Mouse (Mus musculus) myocyte (in vitro differentiated cells): ENCODE data around the gene Tmem59l. TPM values are rescaled to one million over a fixed set of nuclear protein-coding genes. Genes with fewer than 3 reads are reported as not detected.

ENCODE experiments used
- H3K27me3 ChIP-seq: one replicate; pipeline ENCODE4 v1.6.1; 2011; ENCODE audit not compliant: control insufficient read depth, insufficient read depth, insufficient read length
- H3K36me3 ChIP-seq: one replicate; pipeline ENCODE4 v1.6.1; 2011; ENCODE audit not compliant: control insufficient read depth, insufficient read depth
- H3K4me2 ChIP-seq: one replicate; pipeline ENCODE4 v1.6.1; 2011; ENCODE audit warnings: low read depth, control low read depth
- H3K4me3 ChIP-seq: one replicate; pipeline ENCODE4 v1.5.1; 2011; ENCODE audit warnings: mild to moderate bottlenecking, control low read depth, moderate library complexity
- H3K79me2 ChIP-seq: one replicate; pipeline ENCODE4 v1.6.1; 2011; ENCODE audit not compliant: control insufficient read depth, insufficient read depth
- H3ac ChIP-seq: one replicate; pipeline ENCODE4 v1.6.1; 2011; ENCODE audit not compliant: control insufficient read depth, insufficient read length
- CEBPB ChIP-seq: IDR thresholded peaks from 2 replicates; pipeline ENCODE4 v1.6.1; 2011; ENCODE audit warnings: mild to moderate bottlenecking, moderate library complexity; ENCODE audit not compliant: poor library complexity, insufficient read depth, severe bottlenecking
- E2F4 ChIP-seq: IDR thresholded peaks from one replicate; pipeline ENCODE4 v1.6.1; 2011; ENCODE audit warnings: mild to moderate bottlenecking, control low read depth, moderate library complexity; ENCODE audit not compliant: insufficient read depth
- MAX ChIP-seq: IDR thresholded peaks from one replicate; pipeline ENCODE4 v1.6.1; 2011; ENCODE audit warnings: low read depth, mild to moderate bottlenecking, control low read depth
- MYOD1 ChIP-seq, 3 experiments: IDR thresholded peaks; one replicate each; pipeline ENCODE4 v1.6.1; 2011; ENCODE audit warnings: control low read depth in 2 of 3, low read depth in 2 of 3, mild to moderate bottlenecking in 2 of 3, moderate library complexity in 1 of 3; ENCODE audit not compliant: insufficient read length in 2 of 3, control insufficient read depth in 1 of 3
- MYOG ChIP-seq, 3 experiments: IDR thresholded peaks; one replicate each; pipeline ENCODE4 v1.6.1; 2011; ENCODE audit warnings: control low read depth in 2 of 3, low read depth in 2 of 3, mild to moderate bottlenecking in 2 of 3; ENCODE audit not compliant: insufficient read length in 2 of 3, control insufficient read depth in 1 of 3, insufficient read depth in 1 of 3
- POLR2A ChIP-seq: IDR thresholded peaks from one replicate; pipeline ENCODE4 v1.6.1; 2011; ENCODE audit warnings: low read depth, mild to moderate bottlenecking, control low read depth, moderate library complexity; ENCODE audit not compliant: insufficient read length
- POLR2AphosphoS2 ChIP-seq: IDR thresholded peaks from one replicate; pipeline ENCODE4 v1.6.1; 2011; ENCODE audit warnings: low read depth, control low read depth; ENCODE audit not compliant: insufficient read length
- REST ChIP-seq: IDR thresholded peaks from one replicate; pipeline ENCODE4 v1.6.1; 2011; ENCODE audit warnings: mild to moderate bottlenecking, control low read depth, moderate library complexity; ENCODE audit not compliant: insufficient read depth, insufficient read length
- SRF ChIP-seq: IDR thresholded peaks from one replicate; pipeline ENCODE4 v1.6.1; 2011; ENCODE audit warnings: low read depth; ENCODE audit not compliant: control insufficient read depth, insufficient read length
- TCF12 ChIP-seq: IDR thresholded peaks from one replicate; pipeline ENCODE4 v1.6.1; 2011; ENCODE audit warnings: mild to moderate bottlenecking, control low read depth; ENCODE audit not compliant: poor library complexity, insufficient read depth, severe bottlenecking
- TCF3 ChIP-seq: IDR thresholded peaks from one replicate; pipeline ENCODE4 v1.6.1; 2011; ENCODE audit warnings: low read depth, control low read depth; ENCODE audit not compliant: insufficient read length
- USF1 ChIP-seq: IDR thresholded peaks from one replicate; pipeline ENCODE4 v1.6.1; 2011; ENCODE audit warnings: low read depth, mild to moderate bottlenecking, control low read depth, moderate library complexity
- polyA plus RNA-seq: library from polyadenylated mRNA; unstranded; fragments of >200 nt; fragmentation: generic; extraction: Trizol; gene quantifications from one replicate; pipeline ENCODE4 v1.2.1, GENCODE M21; 2012; ENCODE audit warnings: missing spikeins

Tmem59l gene
- polyA plus RNA-seq, 1 experiment = 0.04 TPM

GRCm38 (mm10) chr8:70467907-70468306 lies 19.3 kb downstream of the Tmem59l start:
- Histone ChIP-seq H3K4me2 (peak overlapping the region; percentile 54), H3K4me3 (no peak overlapping the region), H3K27me3 (no peaks in the 10 kb centered on the region), H3K79me2 (peaks cover 72% of the 10 kb centered on the region), H3ac (no peak overlapping the region), H3K36me3 (peaks cover 4% of the 10 kb centered on the region)
- TF ChIP-seq MAX (no peak), SRF (no peak), E2F4 (no peak), TCF3 (no peak), POLR2A (no peak), CEBPB (no peak), REST (no peak), MYOD1 (IDR thresholded peaks at IDR 0.05; ENCODE audit: control insufficient read depth in 1 of 3, insufficient read length in 2 of 3, low read depth in 2 of 3) (no peak), USF1 (no peak), MYOG (IDR thresholded peaks at IDR 0.05; ENCODE audit: control insufficient read depth in 1 of 3, insufficient read depth in 1 of 3, insufficient read length in 2 of 3, low read depth in 2 of 3) (no peak), POLR2AphosphoS2 (no peak), TCF12 (no peak)

- Histone ChIP-seq H3K4me3 (no peak overlapping the region), H3K36me3 (peaks cover 4% of the 10 kb centered on the region), H3K79me2 (peaks cover 66% of the 10 kb centered on the region), H3K4me2 (peak overlapping the region; percentile 54), H3ac (no peak overlapping the region), H3K27me3 (no peaks in the 10 kb centered on the region)
- no peak for TF ChIP-seq TCF12
- TF ChIP-seq MYOG (IDR thresholded peaks at IDR 0.05; ENCODE audit: control insufficient read depth in 1 of 3, insufficient read depth in 1 of 3, insufficient read length in 2 of 3, low read depth in 2 of 3) = peak; percentile 85 to 92 (median 88)
- no peak for TF ChIP-seq MAX
- peak; percentile 45 for TF ChIP-seq SRF
- no peak for TF ChIP-seq CEBPB
- peak; percentile 14 for TF ChIP-seq POLR2AphosphoS2
- peak; percentile 76 to 94 (median 79) for TF ChIP-seq MYOD1 (IDR thresholded peaks at IDR 0.05; ENCODE audit: control insufficient read depth in 1 of 3, insufficient read length in 2 of 3, low read depth in 2 of 3)
- peak; percentile 76 for TF ChIP-seq TCF3
- no peak for TF ChIP-seq REST
- TF ChIP-seq USF1 = no peak
- TF ChIP-seq E2F4 = no peak
- no peak for TF ChIP-seq POLR2A
Measured at GRCm38 (mm10) chr8:70467229-70467725, 19.9 kb downstream of the Tmem59l start.

GRCm38 (mm10) chr8:70466771-70467170 lies 20.4 kb downstream of the Tmem59l start:
- H3K4me2 ChIP-seq = peak overlapping the region; percentile 54
- H3K27me3 ChIP-seq = no peaks in the 10 kb centered on the region
- no peak overlapping the region for H3ac ChIP-seq
- peaks cover 3% of the 10 kb centered on the region for H3K36me3 ChIP-seq
- no peak overlapping the region for H3K4me3 ChIP-seq
- TF ChIP-seq TCF12 (no peak), POLR2A (no peak), MYOG (IDR thresholded peaks at IDR 0.05; ENCODE audit: control insufficient read depth in 1 of 3, insufficient read depth in 1 of 3, insufficient read length in 2 of 3, low read depth in 2 of 3) (no peak), E2F4 (no peak), REST (no peak), TCF3 (no peak), MAX (no peak), SRF (no peak), USF1 (no peak), POLR2AphosphoS2 (no peak), CEBPB (no peak), MYOD1 (IDR thresholded peaks at IDR 0.05; ENCODE audit: control insufficient read depth in 1 of 3, insufficient read length in 2 of 3, low read depth in 2 of 3) (no peak)
- peaks cover 61% of the 10 kb centered on the region for H3K79me2 ChIP-seq

GRCm38 (mm10) chr8:70466305-70466704 lies 20.9 kb downstream of the Tmem59l start:
- H3K4me3 ChIP-seq = no peak overlapping the region
- H3K4me2 ChIP-seq = peak overlapping the region; percentile 54
- peak; percentile 31 to 90 (median 70) for TF ChIP-seq MYOD1 (IDR thresholded peaks at IDR 0.05; ENCODE audit: control insufficient read depth in 1 of 3, insufficient read length in 2 of 3, low read depth in 2 of 3)
- TF ChIP-seq TCF3 = no peak
- peak; percentile 8 for TF ChIP-seq POLR2A
- TF ChIP-seq MYOG (IDR thresholded peaks at IDR 0.05; ENCODE audit: control insufficient read depth in 1 of 3, insufficient read depth in 1 of 3, insufficient read length in 2 of 3, low read depth in 2 of 3) = peak; percentile 73 to 89 (median 79)

GRCm38 (mm10) chr8:70465701-70466100 lies 21.5 kb downstream of the Tmem59l start:
- H3K36me3 ChIP-seq = no peaks in the 10 kb centered on the region
- H3ac ChIP-seq = no peak overlapping the region
- TF ChIP-seq CEBPB = no peak
- no peak for TF ChIP-seq USF1
- no peak for TF ChIP-seq E2F4
- TF ChIP-seq SRF = no peak
- no peak for TF ChIP-seq REST
- TF ChIP-seq MAX = no peak
- no peak for TF ChIP-seq MYOD1 (IDR thresholded peaks at IDR 0.05; ENCODE audit: control insufficient read depth in 1 of 3, insufficient read length in 2 of 3, low read depth in 2 of 3)
- TF ChIP-seq MYOG (IDR thresholded peaks at IDR 0.05; ENCODE audit: control insufficient read depth in 1 of 3, insufficient read depth in 1 of 3, insufficient read length in 2 of 3, low read depth in 2 of 3) = no peak
- no peak for TF ChIP-seq POLR2AphosphoS2
- TF ChIP-seq TCF12 = no peak
- H3K4me3 ChIP-seq = no peak overlapping the region
- H3K79me2 ChIP-seq = peaks cover 50% of the 10 kb centered on the region
- no peaks in the 10 kb centered on the region for H3K27me3 ChIP-seq
- peak overlapping the region; percentile 54 for H3K4me2 ChIP-seq

More at GRCm38 (mm10) chr8:70466305-70466704, 20.9 kb downstream of the Tmem59l start:
- peaks cover 56% of the 10 kb centered on the region for H3K79me2 ChIP-seq
- H3K27me3 ChIP-seq = no peaks in the 10 kb centered on the region
- no peak overlapping the region for H3ac ChIP-seq
- H3K36me3 ChIP-seq = no peaks in the 10 kb centered on the region
